ENCODE assay signal across 9 mouse cellular contexts in the genomic region with DNA sequence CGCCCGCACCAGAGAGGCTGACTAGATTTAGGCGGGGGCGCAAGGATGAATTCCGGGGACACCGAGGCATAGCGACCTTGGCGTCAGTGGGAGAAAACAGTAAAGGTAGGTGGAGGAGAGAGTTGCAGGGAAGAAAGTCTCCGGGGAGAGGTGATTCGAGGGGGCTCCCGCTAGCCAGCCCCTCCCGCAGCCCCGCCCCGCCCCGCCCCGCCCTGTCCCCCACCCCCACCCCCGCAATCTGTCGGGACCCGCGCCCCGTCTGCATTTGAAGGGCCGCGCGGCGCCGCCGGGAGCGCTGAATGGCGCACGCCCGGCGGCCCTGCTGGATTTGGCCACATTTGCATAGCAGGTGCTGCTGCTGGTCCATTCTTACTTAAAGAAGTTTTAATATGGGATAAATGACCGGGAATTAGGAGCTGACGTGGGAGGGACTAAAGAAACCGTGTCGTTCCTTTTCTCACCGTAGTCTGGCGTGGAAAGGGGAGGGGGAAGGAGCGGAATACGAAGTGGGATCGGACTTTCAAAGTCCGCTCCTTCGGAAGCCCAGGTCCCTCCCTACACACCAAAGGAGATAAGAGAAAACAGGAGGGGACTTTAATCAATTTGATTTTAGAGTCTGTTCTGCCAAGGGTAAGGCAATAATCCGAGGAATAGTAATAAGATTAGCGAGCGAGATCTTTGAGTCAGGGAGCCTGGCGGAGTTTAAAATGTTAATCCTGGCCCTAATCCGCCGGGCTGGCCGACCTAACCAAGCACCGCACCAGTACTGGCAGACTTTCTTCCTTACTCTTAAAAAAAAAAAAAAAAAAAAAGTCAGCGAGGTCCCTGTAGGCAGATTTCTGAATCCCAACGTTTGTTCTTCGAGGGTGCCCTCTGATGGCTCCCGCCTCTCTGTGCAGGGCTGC. TPM values are rescaled to one million over a fixed set of nuclear protein-coding genes. Genes with fewer than 3 reads are reported as not detected.
DNase-seq lines count a peak whose midpoint lies in the region; ATAC-seq and TF ChIP-seq lines count a peak whose summit lies in the region.
"Had no signal": no experiment of that assay in that cellular context is flagged by ENCODE, and none has a peak within 500 bp of the region (broad histone marks: within the 10 kb centered on the region; RNA-seq: fewer than 3 reads in every experiment).

No protein-coding gene starts in this region.

- H3K9me3 ChIP-seq in limb, embryonic 13.5 days = no peaks in the 10 kb centered on the region
- H3K9me3 ChIP-seq in stomach, embryonic 16.5 days (replicated peaks; ENCODE audit: control insufficient read depth, low read length) = no peaks in the 10 kb centered on the region

- intact Hi-C loops in gastrocnemius, adult 2 months (cut with DNase I) = no loop called here
- intact Hi-C loops in gastrocnemius, postnatal 36 days (cut with DNase I) = no loop called here

- no peaks in the 10 kb centered on the region for H3K36me3 ChIP-seq in limb, embryonic 13.5 days
- no peaks in the 10 kb centered on the region for H3K36me3 ChIP-seq in stomach, embryonic 16.5 days (ENCODE audit: control insufficient read depth, insufficient read depth, low read length)

- peaks cover 99% of the 10 kb centered on the region for H3K27me3 ChIP-seq in limb, embryonic 13.5 days
- peaks cover 90% of the 10 kb centered on the region for H3K27me3 ChIP-seq in stomach, embryonic 16.5 days (ENCODE audit: control insufficient read depth, insufficient read depth, low read length)

- under 1% methylated on average over 53 of the region's 55 CpGs for WGBS in limb, embryonic 13.5 days
- 1% methylated on average over 50 of the region's 55 CpGs for WGBS in stomach, embryonic 16.5 days

- H3K9ac ChIP-seq in limb, embryonic 13.5 days = no peak overlapping the region
- H3K9ac ChIP-seq in stomach, embryonic 16.5 days (ENCODE audit: low read length) = no peak overlapping the region

- peak overlapping the region; percentile 39 for H3K4me3 ChIP-seq in gastrocnemius, adult 2 months
- H3K4me3 ChIP-seq in limb, embryonic 13.5 days = peak overlapping the region; percentile 35
- H3K4me3 ChIP-seq in stomach, embryonic 16.5 days (replicated peaks; ENCODE audit: low read length) = peak overlapping the region; percentile 16

- TF ChIP-seq CTCF in gastrocnemius, adult 2 months (IDR thresholded peaks at IDR 0.05) = no peak

- ATAC-seq in limb, embryonic 13.5 days (ENCODE audit: low FRiP score, low read depth) = no peak
- ATAC-seq in stomach, embryonic 16.5 days (ENCODE audit: insufficient read depth, low FRiP score) = no peak

- H3K27ac ChIP-seq in gastrocnemius, adult 2 months = no peak overlapping the region
- no peak overlapping the region for H3K27ac ChIP-seq in limb, embryonic 13.5 days
- no peak overlapping the region for H3K27ac ChIP-seq in stomach, embryonic 16.5 days (ENCODE audit: low read length)

- no peak for DNase-seq in gastrocnemius, adult 2 months
- DNase-seq in gastrocnemius, postnatal 36 days = no peak
- DNase-seq in thymus, postnatal 0 days (ENCODE audit: low spot score) = peak; percentile 21
- DNase-seq in thymus, postnatal 10 days (ENCODE audit: low spot score in 2 of 2) = no peak
- DNase-seq in spleen, adult 18-20 months = no peak
- DNase-seq in left cerebral cortex, adult 9 months (ENCODE audit: low spot score in 2 of 2) = no peak

- peaks cover 13% of the 10 kb centered on the region for H3K4me1 ChIP-seq in limb, embryonic 13.5 days
- H3K4me1 ChIP-seq in stomach, embryonic 16.5 days (ENCODE audit: control insufficient read depth, insufficient read depth, low read length) = no peaks in the 10 kb centered on the region; the same call in 1 of the 2 replicates

- H3K4me2 ChIP-seq in limb, embryonic 13.5 days (replicated peaks) = peak overlapping the region; percentile 59
- peak overlapping the region; percentile 40 for H3K4me2 ChIP-seq in stomach, embryonic 16.5 days (ENCODE audit: low read depth, low read length)

RNA-seq across cellular contexts. Expression of gene Neurog1, which starts 7.3 kb away (rescaled TPM):
- not detected for total RNA-seq in gastrocnemius, adult 2 months (2021)
- total RNA-seq in gastrocnemius, postnatal 36 days (2021) = not detected
- 0.12 TPM in 1 of 2 replicates, not detected in the other for polyA plus RNA-seq in thymus, postnatal 0 days (2015; fragmentation: Nextera tagmentation; extraction: Ambion mirVana)
- polyA plus RNA-seq in limb, embryonic 13.5 days (2015; fragmentation: Nextera tagmentation; extraction: Ambion mirVana) = not detected in 2 replicates
- not detected in 2 replicates for polyA plus RNA-seq in stomach, embryonic 16.5 days (2015; fragmentation: Nextera tagmentation; extraction: Ambion mirVana)
- total RNA-seq: neutrophil, adult 5-6 weeks had no signal

RNA-seq across cellular contexts. Expression of gene Cxcl14, which starts 37.1 kb away (rescaled TPM):
- total RNA-seq in gastrocnemius, adult 2 months (2021) = 10 to 100 TPM; 30.7 to 35.6 TPM
- 10 to 100 TPM; 43.4 to 63.2 TPM for total RNA-seq in gastrocnemius, postnatal 36 days (2021)
- polyA plus RNA-seq in thymus, postnatal 0 days (2015; fragmentation: Nextera tagmentation; extraction: Ambion mirVana) = 0.38 and 0.72 TPM in 2 replicates
- polyA plus RNA-seq in limb, embryonic 13.5 days (2015; fragmentation: Nextera tagmentation; extraction: Ambion mirVana) = 497 and 573 TPM in 2 replicates
- 9.9 and 10.2 TPM in 2 replicates for polyA plus RNA-seq in stomach, embryonic 16.5 days (2015; fragmentation: Nextera tagmentation; extraction: Ambion mirVana)
- total RNA-seq: neutrophil, adult 5-6 weeks had no signal

Comparison
In these comparisons a context has a peak if more than half of its experiments do, and no peak if none do; other contexts are left out.
1. RNA of gene Cxcl14, which starts 37.1 kb away (polyA plus RNA-seq): 497 to 573 TPM in limb, embryonic 13.5 days; 9.9 to 10.2 TPM in stomach, embryonic 16.5 days and 0.38 to 0.72 TPM in thymus, postnatal 0 days; every median in the first group is over 10 times any median in the second.
2. Peak in every context shown above with its lines, with median percentiles within 50 percentile points of each other: H3K4me3 ChIP-seq.